Mouse (Mus musculus): ENCODE measurements around the gene Zfp607a. TPM values are rescaled to one million over a fixed set of nuclear protein-coding genes. Genes with fewer than 3 reads are reported as not detected.

Gene Zfp607a
- 2.3 TPM for polyA plus RNA-seq (2014; fragmentation: Illumina TruSeq; extraction: RNeasy Lipid Tissue Mini Kit (QIAGEN cat#74804); ENCODE audit: low read depth, low replicate concordance)

GRCm38 (mm10) chr7:27857227-27857626, at the start of gene Zfp607a:
Gene Zfp607a (plus strand): TSS chr7:27857527.

DNA sequence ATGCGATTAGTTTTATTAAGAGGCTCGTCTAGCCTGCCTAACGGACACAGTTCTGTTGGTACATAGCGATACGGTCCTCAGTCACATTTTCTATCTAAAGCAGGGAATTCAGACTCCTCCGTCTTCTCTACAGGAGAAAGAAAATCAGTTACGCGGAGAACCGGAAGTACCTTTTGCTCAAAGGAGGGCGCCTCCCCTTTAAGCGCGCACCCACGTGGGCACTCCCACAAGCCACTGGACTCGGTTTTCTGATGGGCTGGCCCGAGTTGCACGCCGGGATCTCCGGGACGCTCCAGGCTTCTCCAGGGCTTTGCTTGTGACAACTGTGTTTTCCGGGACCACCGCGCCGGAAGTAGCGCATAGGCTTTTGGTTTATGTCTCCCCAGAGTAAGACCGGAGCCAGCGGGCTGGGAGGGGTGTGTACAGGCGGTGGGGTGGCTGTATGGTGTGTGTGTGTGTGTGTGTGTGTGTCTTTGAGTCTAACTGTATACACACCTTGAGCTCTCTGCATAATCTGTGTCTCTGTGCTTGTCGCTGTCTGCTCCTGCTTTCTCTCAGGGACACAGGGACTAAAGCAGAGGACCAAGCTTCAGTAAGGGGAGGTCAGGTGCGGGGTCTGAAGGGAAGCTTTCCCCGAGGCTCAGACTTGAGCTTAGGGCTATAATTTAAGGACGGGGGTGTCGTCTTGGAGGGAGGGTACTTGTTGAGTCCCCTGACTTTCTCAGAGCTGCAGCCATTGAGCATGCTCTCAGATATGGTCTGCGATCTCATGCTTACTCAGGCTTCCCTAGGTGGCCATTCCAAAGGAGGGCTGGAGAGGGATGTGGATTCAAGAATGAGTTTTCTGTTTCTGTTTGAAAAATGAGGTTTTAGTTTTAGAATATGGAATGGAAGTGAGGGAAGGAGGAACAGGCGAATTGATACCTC, 18.7 kb upstream of the Zfp607a start, which contains the start of gene Zfp59:
Gene Zfp59, plus strand, starts transcription at position 285 of the 927 bp plus-strand sequence.

DNA sequence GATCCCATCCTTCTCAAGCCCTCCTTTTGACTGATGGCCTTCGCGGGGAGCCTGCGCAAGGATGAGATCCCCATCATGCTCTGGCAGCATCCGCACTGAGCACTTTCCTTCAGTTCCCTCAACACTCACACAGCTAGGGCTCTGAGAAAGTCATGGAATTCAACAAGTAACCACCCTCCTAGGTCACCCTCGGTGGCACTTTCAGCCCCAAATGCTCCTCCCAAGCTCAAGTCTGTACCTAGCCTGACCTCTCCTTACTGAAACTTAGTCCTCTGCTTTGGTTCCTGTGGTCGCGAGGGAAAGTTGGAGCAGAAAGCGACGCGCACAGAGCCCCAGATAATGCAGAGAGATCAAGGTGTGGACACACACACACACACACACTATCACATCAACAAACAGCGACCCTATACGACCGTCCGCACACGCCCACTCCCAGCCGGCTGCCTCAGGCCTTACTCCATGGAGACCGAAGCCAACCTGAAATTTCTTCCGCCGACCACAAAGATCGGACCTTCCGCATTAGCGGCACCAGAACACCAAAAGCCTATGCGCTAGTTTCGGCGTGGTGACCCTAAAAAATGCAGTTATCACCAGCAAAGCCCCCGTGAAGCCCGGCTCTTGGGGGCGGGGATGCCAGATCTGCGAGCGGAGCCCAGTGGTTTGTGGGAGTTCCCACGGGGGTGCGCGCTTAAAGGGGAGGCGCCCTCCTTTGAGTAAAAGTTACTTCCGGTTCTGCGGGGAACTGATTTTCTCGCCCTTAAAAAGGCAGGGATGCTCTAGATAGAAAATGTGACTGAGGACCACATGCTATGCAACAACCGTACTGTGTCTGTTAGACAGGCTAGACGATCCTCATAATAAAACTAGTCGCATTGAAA, 71.7 kb downstream of the Zfp607a start, which contains the start of gene Zfp974:
Gene Zfp974, minus strand, starts transcription at position 643 of the 878 bp plus-strand sequence.

Other genes with a start within 250 kb of the Zfp607a start
- gene Ttc9b, start 203.6 kb upstream of the Zfp607a start, polyA plus RNA-seq (2014; fragmentation: Illumina TruSeq; extraction: RNeasy Lipid Tissue Mini Kit (QIAGEN cat#74804); ENCODE audit: low read depth, low replicate concordance): not detected
- gene Map3k10, start 182.9 kb upstream of the Zfp607a start, polyA plus RNA-seq (2014; fragmentation: Illumina TruSeq; extraction: RNeasy Lipid Tissue Mini Kit (QIAGEN cat#74804); ENCODE audit: low read depth, low replicate concordance): 1.0 TPM
- 0.42 TPM for gene Zfp607b, start 168.2 kb upstream of the Zfp607a start, polyA plus RNA-seq (2014; fragmentation: Illumina TruSeq; extraction: RNeasy Lipid Tissue Mini Kit (QIAGEN cat#74804); ENCODE audit: low read depth, low replicate concordance)
- 8.8 TPM for gene Zfp60, start 126.1 kb upstream of the Zfp607a start, polyA plus RNA-seq (2014; fragmentation: Illumina TruSeq; extraction: RNeasy Lipid Tissue Mini Kit (QIAGEN cat#74804); ENCODE audit: low read depth, low replicate concordance)
- gene Zfp626, start 50.3 kb upstream of the Zfp607a start, polyA plus RNA-seq (2014; fragmentation: Illumina TruSeq; extraction: RNeasy Lipid Tissue Mini Kit (QIAGEN cat#74804); ENCODE audit: low read depth, low replicate concordance): 4.6 TPM
- 4.3 TPM for gene Zfp59, start 18.9 kb upstream of the Zfp607a start, polyA plus RNA-seq (2014; fragmentation: Illumina TruSeq; extraction: RNeasy Lipid Tissue Mini Kit (QIAGEN cat#74804); ENCODE audit: low read depth, low replicate concordance)
- gene Zfp974, start 71.9 kb downstream of the Zfp607a start, polyA plus RNA-seq (2014; fragmentation: Illumina TruSeq; extraction: RNeasy Lipid Tissue Mini Kit (QIAGEN cat#74804); ENCODE audit: low read depth, low replicate concordance): 4.2 TPM
- gene Zfp780b, start 121.6 kb downstream of the Zfp607a start, polyA plus RNA-seq (2014; fragmentation: Illumina TruSeq; extraction: RNeasy Lipid Tissue Mini Kit (QIAGEN cat#74804); ENCODE audit: low read depth, low replicate concordance): 8.6 TPM
- 0.42 TPM for gene Zfp850, start 156.6 kb downstream of the Zfp607a start, polyA plus RNA-seq (2014; fragmentation: Illumina TruSeq; extraction: RNeasy Lipid Tissue Mini Kit (QIAGEN cat#74804); ENCODE audit: low read depth, low replicate concordance)
- gene Psmc4, start 192.6 kb downstream of the Zfp607a start, polyA plus RNA-seq (2014; fragmentation: Illumina TruSeq; extraction: RNeasy Lipid Tissue Mini Kit (QIAGEN cat#74804); ENCODE audit: low read depth, low replicate concordance): 44.3 TPM
- not detected for gene Fcgbp, start 213.7 kb downstream of the Zfp607a start, polyA plus RNA-seq (2014; fragmentation: Illumina TruSeq; extraction: RNeasy Lipid Tissue Mini Kit (QIAGEN cat#74804); ENCODE audit: low read depth, low replicate concordance)